Mouse (Mus musculus): ENCODE data around the gene Iapp. TPM values are rescaled to one million over a fixed set of nuclear protein-coding genes. Genes with fewer than 3 reads are reported as not detected.
A peak's percentile ranks its signal among the peaks of the same experiment; 100 is the strongest.
"Not testable (repeated sequence)": the region's sequence is repeated elsewhere in the genome, so short reads cannot be mapped to it uniquely, and the experiment has no call there.

Iapp gene
- polyA plus RNA-seq, 1 experiment from 2014 or later = not detected

DNA sequence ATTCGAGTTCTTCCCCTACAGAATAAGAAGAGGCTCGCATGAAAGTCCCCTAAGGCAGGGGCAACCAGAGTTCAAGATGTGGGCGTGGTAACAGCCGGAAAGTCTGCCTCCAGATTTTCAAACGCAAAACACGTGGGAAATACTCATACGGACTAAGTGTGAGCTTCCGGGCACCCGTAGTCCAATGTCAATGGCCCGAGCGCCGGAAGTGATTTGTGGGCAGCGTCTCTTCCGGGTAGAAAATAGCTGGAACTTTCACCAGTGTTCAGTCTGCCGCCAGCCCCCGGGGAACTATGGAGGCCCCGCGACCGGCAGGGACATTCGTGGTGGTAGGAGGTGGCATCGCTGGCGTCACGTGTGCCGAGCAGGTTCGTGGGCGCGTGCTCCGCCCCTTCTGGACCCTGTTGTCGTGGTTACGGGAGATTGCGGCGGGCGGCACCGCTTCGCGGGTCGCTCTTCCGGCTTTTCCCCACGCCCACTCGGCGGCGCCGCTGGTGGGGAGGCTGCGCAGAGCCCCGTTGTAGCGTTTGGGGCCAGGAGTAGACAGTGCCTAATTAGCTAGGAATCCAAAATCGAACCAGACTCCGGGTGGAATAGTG is 47.3 kb downstream of the Iapp start, which contains the start of gene Pyroxd1:
Gene Pyroxd1, plus strand, starts transcription at position 215 of the 599 bp plus-strand sequence.
- peak; percentile 88 for DNase-seq

DNA sequence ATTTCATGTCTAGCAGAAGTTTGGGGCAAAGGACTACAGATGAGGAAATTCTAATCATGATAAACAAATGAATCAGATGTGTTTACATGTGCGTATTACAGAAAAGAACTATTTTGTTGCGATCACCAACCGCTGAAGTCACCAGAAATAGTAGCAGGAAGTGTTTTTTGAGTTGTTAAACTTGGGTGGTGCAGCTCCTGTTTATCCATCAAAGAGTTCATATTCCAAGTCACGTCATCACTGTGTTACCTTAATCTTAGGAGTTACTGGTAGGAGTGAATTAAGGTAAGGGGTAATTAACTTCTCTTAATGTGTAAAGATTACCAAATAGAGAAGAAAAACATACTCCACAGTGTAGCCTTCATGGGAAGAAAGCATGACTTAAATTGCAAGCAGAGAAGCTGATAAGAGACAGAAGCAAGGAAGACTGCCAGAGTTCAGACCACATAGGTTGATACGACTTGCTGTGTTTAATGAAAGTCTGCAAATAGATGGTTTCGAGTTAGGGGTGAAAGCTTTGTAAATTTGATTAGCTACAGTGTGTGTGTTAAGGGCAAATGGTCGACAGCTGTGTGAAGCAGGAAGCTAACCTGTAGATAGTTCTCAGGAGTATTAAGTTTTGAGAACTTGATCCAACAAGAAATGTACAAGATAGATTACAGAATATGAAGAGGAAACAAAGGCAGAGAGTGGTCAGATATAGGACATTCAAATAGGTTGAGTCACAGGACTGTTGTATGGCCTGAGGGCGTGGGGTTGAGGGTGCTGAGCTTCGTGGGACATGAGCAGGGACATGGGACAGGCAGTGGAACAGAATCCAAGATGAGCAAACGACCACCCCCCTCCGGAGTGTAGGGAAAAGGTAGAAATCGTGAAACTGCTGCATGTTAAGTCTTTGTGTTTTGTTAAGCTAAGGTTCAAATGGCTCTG is 48.2 kb downstream of the Iapp start:
- peak overlapping the region; percentile 64 for H3K4me2 ChIP-seq (ENCODE audit: low read depth, low read length)
- no peaks in the 10 kb centered on the region for H3K27me3 ChIP-seq (ENCODE audit: insufficient read depth, low read length)
- ATAC-seq = no peak; the same call in 1 of the 2 replicates
- no peak for DNase-seq
- no peaks in the 10 kb centered on the region for H3K9me3 ChIP-seq (ENCODE audit: low read length)
- TF ChIP-seq CTCF (IDR thresholded peaks at IDR 0.05; ENCODE audit: low read depth) (no peak), EP300 (IDR thresholded peaks at IDR 0.05; ENCODE audit: low read depth) (no peak)
- peaks cover 11% of the 10 kb centered on the region; the same call in 1 of the 2 replicates for H3K36me3 ChIP-seq (replicated peaks; ENCODE audit: insufficient read depth, low read length)
- WGBS (ENCODE audit: insufficient replicate concordance) = 35% methylated on average over 12 of the region's 12 CpGs
- H3K4me1 ChIP-seq (ENCODE audit: insufficient read depth) = peaks cover 17% of the 10 kb centered on the region
- peak overlapping the region; percentile 74 for H3K9ac ChIP-seq (replicated peaks)
- H3K27ac ChIP-seq (ENCODE audit: low read depth) = peak overlapping the region; percentile 90
- peak overlapping the region; percentile 88 for H3K4me3 ChIP-seq (ENCODE audit: low read depth, low read length)

More for the DNA sequence above, 47.3 kb downstream of the Iapp start, which contains the start of gene Pyroxd1:
- peak within 1 kb of the TSS; percentile 90 for H3K27ac ChIP-seq (ENCODE audit: low read depth)
- under 1% methylated on average over 48 of the region's 48 CpGs for WGBS (ENCODE audit: insufficient replicate concordance)
- H3K4me3 ChIP-seq (ENCODE audit: low read depth, low read length) = peak within 1 kb of the TSS; percentile 88
- H3K4me2 ChIP-seq (ENCODE audit: low read depth, low read length) = peak within 1 kb of the TSS; percentile 64
- H3K9ac ChIP-seq (replicated peaks) = peak within 1 kb of the TSS; percentile 74
- peak; percentile 90 for ATAC-seq
- H3K27me3 ChIP-seq (ENCODE audit: insufficient read depth, low read length) = no peaks in the 10 kb centered on the region
- H3K4me1 ChIP-seq (ENCODE audit: insufficient read depth) = peaks cover 17% of the 10 kb centered on the region
- TF ChIP-seq EP300 (IDR thresholded peaks at IDR 0.05; ENCODE audit: low read depth) = peak; percentile 77; the same call in 1 of the 2 replicates
- TF ChIP-seq CTCF (IDR thresholded peaks at IDR 0.05; ENCODE audit: low read depth) = no peak
- no peaks in the 10 kb centered on the region for H3K9me3 ChIP-seq (ENCODE audit: low read length)
- H3K36me3 ChIP-seq (replicated peaks; ENCODE audit: insufficient read depth, low read length) = peaks cover 6% of the 10 kb centered on the region; the same call in 1 of the 2 replicates

DNA sequence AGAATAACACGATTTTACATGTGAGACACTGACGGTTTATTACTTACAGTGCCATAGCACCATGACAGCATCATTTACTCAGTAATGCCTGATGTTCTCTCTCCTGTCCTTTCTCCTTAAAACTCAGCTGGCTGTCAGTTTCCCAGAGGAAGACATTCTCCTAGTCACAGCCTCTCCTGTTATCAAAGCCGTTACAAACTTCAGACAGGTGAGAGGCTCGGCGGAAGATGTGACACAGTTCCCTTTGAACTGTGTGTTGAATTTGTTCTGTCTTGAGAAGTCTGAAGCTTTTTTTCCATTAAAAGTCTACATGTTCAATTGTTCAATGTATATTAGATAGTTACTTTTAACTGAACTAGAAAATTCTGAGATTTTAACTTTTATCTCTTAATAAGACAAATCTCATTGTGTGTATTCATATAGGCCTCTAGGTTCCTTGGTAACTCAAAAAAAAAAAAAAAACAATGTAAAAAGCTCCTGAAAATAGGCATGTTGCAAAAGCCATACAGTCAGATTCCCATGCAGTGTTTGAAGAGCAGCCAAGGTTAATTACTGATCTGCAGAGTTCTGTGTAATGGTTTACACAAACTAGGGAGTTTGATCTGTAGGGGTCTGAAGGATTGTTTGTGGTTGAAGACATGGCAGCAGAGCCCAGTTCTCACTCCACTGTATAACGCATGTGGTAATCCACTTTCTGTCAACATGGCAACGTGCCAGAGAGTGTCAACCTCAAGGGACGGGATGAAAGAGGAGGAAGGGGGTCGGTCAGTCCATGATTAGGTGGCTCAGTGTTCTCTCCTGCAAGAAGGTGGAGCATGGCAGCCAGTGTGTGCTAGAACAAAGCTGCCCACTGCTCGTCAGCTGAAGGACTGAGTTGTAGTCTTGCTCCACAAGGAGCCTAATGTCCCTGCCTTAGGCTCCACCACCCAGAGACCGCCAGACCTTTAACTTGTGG is 49.5 kb downstream of the Iapp start:
- Histone ChIP-seq H3K36me3 (replicated peaks; ENCODE audit: insufficient read depth, low read length) (peaks cover 18% of the 10 kb centered on the region), H3K27ac (ENCODE audit: low read depth) (peak overlapping the region; percentile 55), H3K4me2 (ENCODE audit: low read depth, low read length) (peak overlapping the region; percentile 64), H3K9ac (replicated peaks) (no peak overlapping the region), H3K4me3 (ENCODE audit: low read depth, low read length) (no peak overlapping the region), H3K9me3 (ENCODE audit: low read length) (no peaks in the 10 kb centered on the region), H3K4me1 (ENCODE audit: insufficient read depth) (peaks cover 17% of the 10 kb centered on the region), H3K27me3 (ENCODE audit: insufficient read depth, low read length) (no peaks in the 10 kb centered on the region)
- DNase-seq = peak; percentile 68
- WGBS (ENCODE audit: insufficient replicate concordance) = 66% methylated on average over 11 of the region's 11 CpGs
- peak; percentile 43 for ATAC-seq
- TF ChIP-seq CTCF (IDR thresholded peaks at IDR 0.05; ENCODE audit: low read depth) (no peak), EP300 (IDR thresholded peaks at IDR 0.05; ENCODE audit: low read depth) (no peak)

DNA sequence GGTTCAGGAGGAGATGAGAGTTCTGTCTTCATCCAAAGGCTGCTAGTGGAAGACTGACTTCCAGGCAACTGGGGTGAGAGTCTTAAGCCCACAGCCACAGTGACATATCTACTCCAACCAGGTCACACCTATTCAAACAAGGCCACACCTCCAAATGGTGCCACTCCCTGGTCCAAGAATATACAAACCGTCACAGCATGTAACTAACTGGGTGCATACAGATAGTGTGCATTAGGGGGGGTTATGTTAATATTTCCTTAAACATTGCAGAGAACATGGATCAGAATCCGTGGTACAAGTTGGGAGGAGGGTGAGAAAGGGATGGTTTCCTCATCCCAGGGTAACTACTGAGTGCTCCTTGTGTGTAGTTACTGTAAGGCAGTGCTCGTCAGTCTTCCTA is 53.9 kb downstream of the Iapp start:
- not testable (repeated sequence) for H3K4me2 ChIP-seq (ENCODE audit: low read depth, low read length); H3K4me3 ChIP-seq (ENCODE audit: low read depth, low read length); DNase-seq; H3K9ac ChIP-seq (replicated peaks); H3K27ac ChIP-seq (ENCODE audit: low read depth); H3K27me3 ChIP-seq (ENCODE audit: insufficient read depth, low read length); H3K4me1 ChIP-seq (ENCODE audit: insufficient read depth); H3K9me3 ChIP-seq (ENCODE audit: low read length); ATAC-seq
- WGBS (ENCODE audit: insufficient replicate concordance) = 83% methylated on average over 3 of the region's 3 CpGs
- H3K36me3 ChIP-seq (replicated peaks; ENCODE audit: insufficient read depth, low read length) = peaks cover 44% of the 10 kb centered on the region

Other genes starting within 250 kb of the Iapp start
- not detected in 2 replicates for gene Slco1a6, start 89.9 kb upstream of the Iapp start, polyA plus RNA-seq (2015; fragmentation: Nextera tagmentation; extraction: Ambion mirVana)
- gene Slco1a5, start 24.6 kb downstream of the Iapp start, polyA plus RNA-seq (2015; fragmentation: Nextera tagmentation; extraction: Ambion mirVana) = not detected in 2 replicates
- 11.0 and 11.7 TPM in 2 replicates for gene Pyroxd1, start 47.2 kb downstream of the Iapp start, polyA plus RNA-seq (2015; fragmentation: Nextera tagmentation; extraction: Ambion mirVana)
- gene Recql, start 88.7 kb downstream of the Iapp start, polyA plus RNA-seq (2015; fragmentation: Nextera tagmentation; extraction: Ambion mirVana) = 5.8 and 7.3 TPM in 2 replicates
- 15.9 and 18.0 TPM in 2 replicates for gene Golt1b, start 88.8 kb downstream of the Iapp start, polyA plus RNA-seq (2015; fragmentation: Nextera tagmentation; extraction: Ambion mirVana)
- gene Spx, start 115.0 kb downstream of the Iapp start, polyA plus RNA-seq (2015; fragmentation: Nextera tagmentation; extraction: Ambion mirVana) = 0.09 TPM in 1 of 2 replicates, not detected in the other
- gene Gys2, start 174.7 kb downstream of the Iapp start, polyA plus RNA-seq (2015; fragmentation: Nextera tagmentation; extraction: Ambion mirVana) = 90.8 and 92.7 TPM in 2 replicates
- 12.9 and 16.9 TPM in 2 replicates for gene Ldhb, start 209.5 kb downstream of the Iapp start, polyA plus RNA-seq (2015; fragmentation: Nextera tagmentation; extraction: Ambion mirVana)